Mouse (Mus musculus): ENCODE data around the gene Ifnk. TPM values are rescaled to one million over a fixed set of nuclear protein-coding genes. Genes with fewer than 3 reads are reported as not detected.

Gene Ifnk
- total and polyA plus RNA-seq, 3 experiments, result not detected

DNA sequence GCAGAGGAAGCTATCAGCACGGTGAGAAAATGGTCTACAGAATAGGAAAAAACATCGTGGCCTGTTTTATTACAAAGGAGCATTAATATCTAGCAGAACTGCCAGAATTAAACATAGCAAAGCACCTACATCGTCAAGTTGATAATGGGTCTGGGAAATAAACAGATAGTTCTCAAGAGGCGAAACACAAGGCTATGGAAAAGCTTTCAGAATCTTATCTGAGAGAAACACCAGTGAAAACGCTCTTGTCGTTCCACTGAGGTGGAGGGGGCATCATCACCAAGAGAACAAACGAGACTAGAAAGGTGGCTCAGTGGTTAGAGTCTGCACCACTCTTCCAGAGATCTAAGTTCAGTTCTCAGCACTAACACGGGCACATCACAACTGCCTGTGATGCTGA is 14.9 kb upstream of the Ifnk start:
- no peak for DNase-seq (ENCODE audit: extremely low read depth)

DNA sequence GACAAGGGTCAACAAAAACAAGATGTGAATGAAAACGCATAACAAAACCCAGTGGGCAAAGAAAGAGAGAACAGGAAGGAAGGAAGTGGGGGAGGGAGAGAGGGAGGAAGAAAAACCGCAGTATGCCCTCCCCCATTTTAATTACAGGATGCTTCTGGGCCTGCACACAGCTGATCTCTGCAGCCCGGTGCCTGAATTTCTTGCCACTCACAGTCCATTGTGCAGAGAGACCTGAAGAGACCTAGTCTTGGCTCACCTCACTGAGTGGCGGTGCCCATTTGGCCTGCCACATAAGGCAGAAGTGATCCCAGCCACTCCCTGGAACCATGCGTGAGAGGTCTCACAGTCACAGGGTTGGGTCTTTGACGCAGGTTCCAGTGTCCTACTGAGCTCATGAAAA is 13.8 kb upstream of the Ifnk start:
- Histone ChIP-seq H3K27me3 (replicated peaks) (no peaks in the 10 kb centered on the region), H3K9ac (ENCODE audit: insufficient read depth, low read depth) (no peak overlapping the region), H3K4me3 (replicated peaks in 1 of 3; ENCODE audit: low read depth in 2 of 3, low read length in 2 of 3, poor library complexity in 1 of 3) (no peak overlapping the region), H3K27ac (ENCODE audit: insufficient read depth, low read depth) (peak overlapping the region; percentile 51), H3K79me2 (replicated peaks; ENCODE audit: control insufficient read depth, extremely low read depth, insufficient read depth, poor library complexity, severe bottlenecking) (peaks cover 5% of the 10 kb centered on the region), H3K36me3 (replicated peaks in 1 of 2; ENCODE audit: control insufficient read depth in 1 of 2, insufficient read depth in 1 of 2, low read length in 1 of 2) (peaks cover 0 to 13% of the 10 kb centered on the region in 2 experiments), H3K9me3 (replicated peaks; ENCODE audit: low read length) (no peaks in the 10 kb centered on the region), H3K4me1 (ENCODE audit: control insufficient read depth in 1 of 2, insufficient read depth in 2 of 2) (peaks cover 26 to 71% of the 10 kb centered on the region in 2 experiments), H3K4me2 (ENCODE audit: insufficient read depth, low read depth, poor library complexity, severe bottlenecking) (peak overlapping the region; percentile 76)
- DNase-seq (ENCODE audit: extremely low read depth), result no peak
- dilution Hi-C loops (cut with MboI; ENCODE audit: extremely low pct_ligation_motif_present, extremely low pct_unique_long_range_greater_than_20kb, low sequenced_read_pairs), result no loop called here
- in situ Hi-C loops (cut with MboI; ENCODE audit: low pct_ligation_motif_present, low pct_unique_long_range_greater_than_20kb, low sequenced_read_pairs), result no loop called here
- no peak for TF ChIP-seq RAD21 (IDR thresholded peaks at IDR 0.05; ENCODE audit: low read depth, low read length)
- TF ChIP-seq BHLHE40 (IDR thresholded peaks at IDR 0.05; ENCODE audit: low read depth, low read length), result no peak
- TF ChIP-seq RCOR1 (conservative IDR thresholded peaks at IDR 0.05; ENCODE audit: low read depth, low read length), result no peak
- TF ChIP-seq ZC3H11A (IDR thresholded peaks at IDR 0.05; ENCODE audit: low read depth, low read length), result no peak
- no peak for TF ChIP-seq CTCF (conservative IDR thresholded peaks at IDR 0.05 in 1 of 2, IDR thresholded peaks at IDR 0.05 in 1 of 2; ENCODE audit: low read depth in 2 of 2, low read length in 2 of 2)
- TF ChIP-seq MEF2A (IDR thresholded peaks at IDR 0.05; ENCODE audit: borderline replicate concordance, low read depth, low read length), result no peak
- TF ChIP-seq ZKSCAN1 (IDR thresholded peaks at IDR 0.05; ENCODE audit: borderline replicate concordance, low read depth, low read length), result no peak
- no peak for TF ChIP-seq ETS1 (conservative IDR thresholded peaks at IDR 0.05; ENCODE audit: low read depth, low read length)
- no peak for TF ChIP-seq USF2 (conservative IDR thresholded peaks at IDR 0.05; ENCODE audit: low read depth, low read length)
- 0 out of 2 replicates have a peak, but pooled peaks have one; percentile 49 for TF ChIP-seq CHD2 (IDR thresholded peaks at IDR 0.05; ENCODE audit: low read length)
- no peak for TF ChIP-seq PAX5 (IDR thresholded peaks at IDR 0.05; ENCODE audit: low read length)
- TF ChIP-seq NRF1 (IDR thresholded peaks at IDR 0.05; ENCODE audit: low read depth, low read length), result no peak
- no peak for TF ChIP-seq MAX (IDR thresholded peaks at IDR 0.05; ENCODE audit: low read length)
- no peak for TF ChIP-seq TBP (conservative IDR thresholded peaks at IDR 0.05; ENCODE audit: low read depth, low read length)
- 0 out of 2 replicates have a peak, but pooled peaks have one; percentile 25 for TF ChIP-seq ELF1 (IDR thresholded peaks at IDR 0.05; ENCODE audit: low read depth, low read length)
- no peak for TF ChIP-seq JUND (conservative IDR thresholded peaks at IDR 0.05; ENCODE audit: low read depth, low read length)
- no peak for TF ChIP-seq HCFC1 (IDR thresholded peaks at IDR 0.05; ENCODE audit: low read depth, low read length)
- TF ChIP-seq NELFE (IDR thresholded peaks at IDR 0.05; ENCODE audit: low read depth, low read length), result no peak
- TF ChIP-seq CHD1 (IDR thresholded peaks at IDR 0.05; ENCODE audit: low read depth, low read length), result no peak
- TF ChIP-seq MAZ (IDR thresholded peaks at IDR 0.05; ENCODE audit: low read depth, low read length), result no peak
- no peak for TF ChIP-seq GABPA (IDR thresholded peaks at IDR 0.05; ENCODE audit: insufficient replicate concordance, low read depth, low read length)
- TF ChIP-seq ZMIZ1 (IDR thresholded peaks at IDR 0.05; ENCODE audit: low read depth, low read length), result no peak
- no peak for TF ChIP-seq IRF4 (IDR thresholded peaks at IDR 0.05; ENCODE audit: low read depth, low read length)
- TF ChIP-seq POLR2AphosphoS2 (IDR thresholded peaks at IDR 0.05; ENCODE audit: low read depth, low read length), result no peak
- no peak for TF ChIP-seq SMC3 (IDR thresholded peaks at IDR 0.05; ENCODE audit: low read depth, low read length)
- TF ChIP-seq USF1 (IDR thresholded peaks at IDR 0.05; ENCODE audit: low read depth, low read length), result no peak
- no peak for TF ChIP-seq KAT2A (IDR thresholded peaks at IDR 0.05; ENCODE audit: insufficient replicate concordance, low read length)
- TF ChIP-seq TCF12 (IDR thresholded peaks at IDR 0.05; ENCODE audit: low read depth, low read length), result peak; percentile 37; the same call in 1 of the 2 replicates
- no peak for TF ChIP-seq ZNF384 (IDR thresholded peaks at IDR 0.05; ENCODE audit: low read depth, low read length)
- TF ChIP-seq MAFK (IDR thresholded peaks at IDR 0.05; ENCODE audit: insufficient replicate concordance, low read length), result no peak
- TF ChIP-seq EP300 (IDR thresholded peaks at IDR 0.05; ENCODE audit: low read length), result 0 out of 2 replicates have a peak, but pooled peaks have one; percentile 54

More for the DNA sequence above, 14.9 kb upstream of the Ifnk start:
- Histone ChIP-seq H3K9ac (ENCODE audit: insufficient read depth, low read depth) (no peak overlapping the region), H3K4me1 (ENCODE audit: control insufficient read depth in 1 of 2, insufficient read depth in 2 of 2) (peaks cover 29 to 74% of the 10 kb centered on the region in 2 experiments), H3K36me3 (replicated peaks in 1 of 2; ENCODE audit: control insufficient read depth in 1 of 2, insufficient read depth in 1 of 2, low read length in 1 of 2) (peaks cover 0 to 9% of the 10 kb centered on the region in 2 experiments), H3K79me2 (replicated peaks; ENCODE audit: control insufficient read depth, extremely low read depth, insufficient read depth, poor library complexity, severe bottlenecking) (peaks cover 5% of the 10 kb centered on the region), H3K27me3 (replicated peaks) (no peaks in the 10 kb centered on the region), H3K9me3 (replicated peaks; ENCODE audit: low read length) (no peaks in the 10 kb centered on the region), H3K4me2 (ENCODE audit: insufficient read depth, low read depth, poor library complexity, severe bottlenecking) (no peak overlapping the region), H3K27ac (ENCODE audit: insufficient read depth, low read depth) (no peak overlapping the region), H3K4me3 (replicated peaks in 1 of 3; ENCODE audit: low read depth in 2 of 3, low read length in 2 of 3, poor library complexity in 1 of 3) (no peak overlapping the region)
- dilution Hi-C loops (cut with MboI; ENCODE audit: extremely low pct_ligation_motif_present, extremely low pct_unique_long_range_greater_than_20kb, low sequenced_read_pairs), result no loop called here
- no peak for TF ChIP-seq EP300 (IDR thresholded peaks at IDR 0.05; ENCODE audit: low read length)
- no peak for TF ChIP-seq CHD1 (IDR thresholded peaks at IDR 0.05; ENCODE audit: low read depth, low read length)
- no peak for TF ChIP-seq USF2 (conservative IDR thresholded peaks at IDR 0.05; ENCODE audit: low read depth, low read length)
- TF ChIP-seq ZC3H11A (IDR thresholded peaks at IDR 0.05; ENCODE audit: low read depth, low read length), result no peak
- TF ChIP-seq TCF12 (IDR thresholded peaks at IDR 0.05; ENCODE audit: low read depth, low read length), result no peak
- no peak for TF ChIP-seq PAX5 (IDR thresholded peaks at IDR 0.05; ENCODE audit: low read length)
- no peak for TF ChIP-seq ZMIZ1 (IDR thresholded peaks at IDR 0.05; ENCODE audit: low read depth, low read length)
- TF ChIP-seq GABPA (IDR thresholded peaks at IDR 0.05; ENCODE audit: insufficient replicate concordance, low read depth, low read length), result no peak
- in situ Hi-C loops (cut with MboI; ENCODE audit: low pct_ligation_motif_present, low pct_unique_long_range_greater_than_20kb, low sequenced_read_pairs), result no loop called here

Measured in CH12.LX (cell line).